ENCODE assay signal across 18 mouse cellular contexts in genomic region chr7:134170180-134170910, GRCm38 (mm10).
"Had no signal": no experiment of that assay in that cellular context is flagged by ENCODE, and none has a peak within 500 bp of the region (broad histone marks: within the 10 kb centered on the region; RNA-seq: fewer than 3 reads in every experiment).

No protein-coding gene starts in this region.

- H3K4me2 ChIP-seq: midbrain, embryonic 11.5 days; midbrain, embryonic 15.5 days; neural tube, embryonic 13.5 days; stomach, embryonic 15.5 days had no signal

- DNase-seq: kidney, adult 11 months; kidney, adult 9 months; kidney, postnatal 10 days; kidney, postnatal 4 days; lung, adult 2 months; lung, postnatal 4 days; right cerebral cortex, postnatal 14 days; thymus, adult 2 months; thymus, postnatal 25 days had no signal

- H3K4me1 ChIP-seq: megakaryocyte, embryonic 14.5 days; midbrain, embryonic 15.5 days; neural tube, embryonic 13.5 days; stomach, embryonic 15.5 days had no signal

- H3K36me3 ChIP-seq: limb, embryonic 10.5 days; midbrain, embryonic 15.5 days; neural tube, embryonic 13.5 days; stomach, embryonic 15.5 days had no signal

- H3K4me3 ChIP-seq: layer of hippocampus, adult 2 months; limb, embryonic 10.5 days; megakaryocyte, embryonic 14.5 days; midbrain, embryonic 15.5 days; neural tube, embryonic 13.5 days; stomach, embryonic 15.5 days had no signal

- H3K9ac ChIP-seq: liver, embryonic 14.5 days; midbrain, embryonic 15.5 days; neural tube, embryonic 13.5 days; stomach, embryonic 15.5 days had no signal

- H3K9me3 ChIP-seq: limb, embryonic 10.5 days; midbrain, embryonic 15.5 days; neural tube, embryonic 13.5 days; stomach, embryonic 15.5 days had no signal

- ATAC-seq: lung, postnatal 0 days; midbrain, embryonic 15.5 days had no signal

- H3K27me3 ChIP-seq: megakaryocyte, embryonic 14.5 days; midbrain, embryonic 15.5 days; neural tube, embryonic 13.5 days; stomach, embryonic 15.5 days had no signal

- H3K27ac ChIP-seq: layer of hippocampus, adult 2 months; limb, embryonic 10.5 days; liver, embryonic 14.5 days; midbrain, embryonic 15.5 days; neural tube, embryonic 13.5 days; stomach, embryonic 15.5 days had no signal
